Mouse (Mus musculus) heart, postnatal 4 days (tissue): ENCODE data around the gene Agmo. TPM values are rescaled to one million over a fixed set of nuclear protein-coding genes. Genes with fewer than 3 reads are reported as not detected.

Experiments
- total RNA-seq, 2 experiments: library from RNA; stranded (reverse); gene quantifications; 2 replicates each; pipeline ENCODE4 v1.2.3; 2021

Gene Agmo
- total RNA-seq, 2 experiments from 2014 or later = 0.23 to 0.62 TPM

Other genes starting within 250 kb of the Agmo start
- 10 to 100 TPM; 25.4 to 27.6 TPM for gene Meox2, start 133.1 kb upstream of the Agmo start, total RNA-seq